Mouse (Mus musculus) liver, postnatal 0 days (tissue): ENCODE measurements at regions not wholly inside any gene's neighbourhood (a gene's known extent, or its start where the extent isn't known, plus 50 kb on each side); places are given as distances from the start of the nearest gene placed in this dataset.

Source experiments
- CTCF ChIP-seq: sonication (generic); IDR thresholded peaks from 2 replicates; pipeline ENCODE4 v1.5.1; 2016; ENCODE audit warnings: antibody characterized with exemption, low read depth
- EP300 ChIP-seq: IDR thresholded peaks from 2 replicates; pipeline ENCODE4 v1.6.1; 2016; ENCODE audit warnings: antibody characterized with exemption, low read depth, mild to moderate bottlenecking

- TF ChIP-seq CTCF (no peak), EP300 (no peak)
These were observed 467.3 kb downstream of the Tcerg1l start for GRCm38 (mm10) chr7:137930200-137930599.
